Mouse (Mus musculus) duodenum, adult 2 months (tissue): ENCODE measurements around the gene Arl8b. TPM values are rescaled to one million over a fixed set of nuclear protein-coding genes. Genes with fewer than 3 reads are reported as not detected.

Experiments
- polyA plus RNA-seq: library from polyadenylated mRNA; depleted of rRNA; stranded (reverse); fragments of >200 nt; gene quantifications from 2 replicates; pipeline ENCODE4 v1.2.3, GENCODE M21; 2012; ENCODE audit warnings: low replicate concordance; rRNA removed

The Arl8b gene
- polyA plus RNA-seq, result 3.8 and 6.7 TPM in 2 replicates

GRCm38 (mm10) chr6:108782526-108783183 lies at the start of gene Arl8b:
Gene Arl8b, plus strand, starts transcription at chr6:108783099.

GRCm38 (mm10) chr6:108828234-108828868 lies 45.5 kb downstream of the Arl8b start, which contains the start of gene Edem1:
Gene Edem1, plus strand, starts transcription at chr6:108828641.

Other genes starting within 250 kb of the Arl8b start
- gene Bhlhe40, start 122.5 kb upstream of the Arl8b start, polyA plus RNA-seq, result 17.4 and 21.0 TPM in 2 replicates
- gene Edem1, start 45.5 kb downstream of the Arl8b start, polyA plus RNA-seq, result 24.9 and 48.1 TPM in 2 replicates